Mouse (Mus musculus): ENCODE results near the gene Ppm1m. TPM values are rescaled to one million over a fixed set of nuclear protein-coding genes. Genes with fewer than 3 reads are reported as not detected.

The Ppm1m gene
- 20.2 TPM for polyA plus RNA-seq (2012; fragmentation: generic; extraction: Trizol)

GRCm38 (mm10) chr9:106199535-106200272 is at the start of gene Ppm1m:
Gene Ppm1m, minus strand, starts transcription at chr9:106199746.
- Histone ChIP-seq H3ac (ENCODE audit: control insufficient read depth, insufficient read length) (peak within 1 kb of the TSS; percentile 13), H3K27me3 (ENCODE audit: control insufficient read depth, insufficient read depth, insufficient read length) (no peaks in the 10 kb centered on the region), H3K4me2 (ENCODE audit: low read depth) (peak within 1 kb of the TSS; percentile 78), H3K4me3 (peak within 1 kb of the TSS; percentile 21), H3K79me2 (ENCODE audit: control insufficient read depth, insufficient read depth) (no peaks in the 10 kb centered on the region), H3K36me3 (ENCODE audit: control insufficient read depth, insufficient read depth) (no peaks in the 10 kb centered on the region)
- TF ChIP-seq MAX (IDR thresholded peaks at IDR 0.05; ENCODE audit: low read depth) (no peak), POLR2AphosphoS2 (IDR thresholded peaks at IDR 0.05; ENCODE audit: insufficient read length, low read depth) (no peak), E2F4 (IDR thresholded peaks at IDR 0.05; ENCODE audit: insufficient read depth) (no peak)

DNA sequence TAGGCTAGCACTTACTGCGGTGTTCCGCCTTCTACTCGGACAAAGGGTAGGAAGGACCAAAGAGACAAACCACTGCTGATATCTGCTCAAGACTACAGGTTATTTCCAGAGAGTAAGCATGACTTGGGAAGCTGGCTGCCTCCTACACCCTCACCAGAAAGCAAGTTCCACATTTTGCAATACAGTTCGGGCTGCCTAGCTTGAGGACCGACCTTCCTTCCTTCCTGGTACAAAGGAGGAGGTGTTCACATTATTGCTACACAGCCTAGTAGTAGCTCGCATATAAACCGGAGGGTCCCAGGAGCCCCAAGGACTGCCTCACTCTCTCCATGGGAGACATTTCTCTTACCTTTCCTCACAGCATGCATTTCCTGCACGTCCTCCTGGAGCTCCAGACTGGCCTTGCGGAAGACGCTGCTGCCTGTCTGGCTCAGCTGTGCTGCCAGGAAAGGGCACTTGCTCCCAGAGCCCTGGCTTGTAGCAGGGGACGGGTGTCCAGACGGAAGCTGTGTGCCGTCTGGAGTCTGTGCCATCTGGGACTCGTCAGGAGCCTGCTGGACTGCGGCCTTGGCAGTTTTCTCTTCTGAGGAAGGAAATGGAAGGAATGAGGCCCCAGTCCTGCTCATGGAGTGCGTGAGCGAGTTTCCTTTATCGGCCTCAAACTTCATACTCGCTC is 43.4 kb upstream of the Ppm1m start:
- Histone ChIP-seq H3K4me3 (no peak overlapping the region), H3K79me2 (ENCODE audit: control insufficient read depth, insufficient read depth) (peaks cover 9% of the 10 kb centered on the region), H3K27me3 (ENCODE audit: control insufficient read depth, insufficient read depth, insufficient read length) (no peaks in the 10 kb centered on the region), H3ac (ENCODE audit: control insufficient read depth, insufficient read length) (no peak overlapping the region), H3K4me2 (ENCODE audit: low read depth) (no peak overlapping the region), H3K36me3 (ENCODE audit: control insufficient read depth, insufficient read depth) (peaks cover 10% of the 10 kb centered on the region)
- no peak for TF ChIP-seq REST (IDR thresholded peaks at IDR 0.05; ENCODE audit: insufficient read depth, insufficient read length)
- TF ChIP-seq MYOD1 (IDR thresholded peaks at IDR 0.05; ENCODE audit: control insufficient read depth in 1 of 3, insufficient read length in 2 of 3, low read depth in 2 of 3): no peak
- no peak for TF ChIP-seq POLR2A (IDR thresholded peaks at IDR 0.05; ENCODE audit: insufficient read length, low read depth)
- TF ChIP-seq POLR2AphosphoS2 (IDR thresholded peaks at IDR 0.05; ENCODE audit: insufficient read length, low read depth): no peak
- TF ChIP-seq CEBPB (IDR thresholded peaks at IDR 0.05; ENCODE audit: insufficient read depth, poor library complexity, severe bottlenecking): no peak
- no peak for TF ChIP-seq USF1 (IDR thresholded peaks at IDR 0.05; ENCODE audit: low read depth)
- TF ChIP-seq E2F4 (IDR thresholded peaks at IDR 0.05; ENCODE audit: insufficient read depth): no peak
- TF ChIP-seq MYOG (IDR thresholded peaks at IDR 0.05; ENCODE audit: control insufficient read depth in 1 of 3, insufficient read depth in 1 of 3, insufficient read length in 2 of 3, low read depth in 2 of 3): no peak
- TF ChIP-seq MAX (IDR thresholded peaks at IDR 0.05; ENCODE audit: low read depth): no peak
- no peak for TF ChIP-seq TCF12 (IDR thresholded peaks at IDR 0.05; ENCODE audit: insufficient read depth, poor library complexity, severe bottlenecking)
- no peak for TF ChIP-seq TCF3 (IDR thresholded peaks at IDR 0.05; ENCODE audit: insufficient read length, low read depth)
- no peak for TF ChIP-seq SRF (IDR thresholded peaks at IDR 0.05; ENCODE audit: control insufficient read depth, insufficient read length, low read depth)

- peaks cover under 1% of the 10 kb centered on the region for H3K79me2 ChIP-seq (ENCODE audit: control insufficient read depth, insufficient read depth)
- no peak overlapping the region for H3K4me2 ChIP-seq (ENCODE audit: low read depth)
- no peak overlapping the region for H3ac ChIP-seq (ENCODE audit: control insufficient read depth, insufficient read length)
- no peak overlapping the region for H3K4me3 ChIP-seq
- peaks cover 10% of the 10 kb centered on the region for H3K36me3 ChIP-seq (ENCODE audit: control insufficient read depth, insufficient read depth)
- H3K27me3 ChIP-seq (ENCODE audit: control insufficient read depth, insufficient read depth, insufficient read length): no peaks in the 10 kb centered on the region
- TF ChIP-seq CEBPB (IDR thresholded peaks at IDR 0.05; ENCODE audit: insufficient read depth, poor library complexity, severe bottlenecking) (no peak), MYOD1 (IDR thresholded peaks at IDR 0.05; ENCODE audit: control insufficient read depth in 1 of 3, insufficient read length in 2 of 3, low read depth in 2 of 3) (no peak), POLR2A (IDR thresholded peaks at IDR 0.05; ENCODE audit: insufficient read length, low read depth) (no peak), SRF (IDR thresholded peaks at IDR 0.05; ENCODE audit: control insufficient read depth, insufficient read length, low read depth) (no peak), TCF12 (IDR thresholded peaks at IDR 0.05; ENCODE audit: insufficient read depth, poor library complexity, severe bottlenecking) (no peak), E2F4 (IDR thresholded peaks at IDR 0.05; ENCODE audit: insufficient read depth) (no peak), TCF3 (IDR thresholded peaks at IDR 0.05; ENCODE audit: insufficient read length, low read depth) (no peak), USF1 (IDR thresholded peaks at IDR 0.05; ENCODE audit: low read depth) (no peak), POLR2AphosphoS2 (IDR thresholded peaks at IDR 0.05; ENCODE audit: insufficient read length, low read depth) (no peak), MAX (IDR thresholded peaks at IDR 0.05; ENCODE audit: low read depth) (no peak), REST (IDR thresholded peaks at IDR 0.05; ENCODE audit: insufficient read depth, insufficient read length) (no peak), MYOG (IDR thresholded peaks at IDR 0.05; ENCODE audit: control insufficient read depth in 1 of 3, insufficient read depth in 1 of 3, insufficient read length in 2 of 3, low read depth in 2 of 3) (no peak)
Observed at GRCm38 (mm10) chr9:106241541-106242164, 42.1 kb upstream of the Ppm1m start.

GRCm38 (mm10) chr9:106237878-106238277 is 38.3 kb upstream of the Ppm1m start:
- Histone ChIP-seq H3K36me3 (ENCODE audit: control insufficient read depth, insufficient read depth) (peaks cover 17% of the 10 kb centered on the region), H3ac (ENCODE audit: control insufficient read depth, insufficient read length) (no peak overlapping the region)

More at GRCm38 (mm10) chr9:106237878-106238277, 38.3 kb upstream of the Ppm1m start:
- Histone ChIP-seq H3K79me2 (ENCODE audit: control insufficient read depth, insufficient read depth) (no peaks in the 10 kb centered on the region), H3K4me2 (ENCODE audit: low read depth) (no peak overlapping the region), H3K4me3 (no peak overlapping the region), H3K27me3 (ENCODE audit: control insufficient read depth, insufficient read depth, insufficient read length) (no peaks in the 10 kb centered on the region)
- TF ChIP-seq CEBPB (IDR thresholded peaks at IDR 0.05; ENCODE audit: insufficient read depth, poor library complexity, severe bottlenecking): no peak
- no peak for TF ChIP-seq POLR2AphosphoS2 (IDR thresholded peaks at IDR 0.05; ENCODE audit: insufficient read length, low read depth)
- TF ChIP-seq REST (IDR thresholded peaks at IDR 0.05; ENCODE audit: insufficient read depth, insufficient read length): no peak
- TF ChIP-seq MAX (IDR thresholded peaks at IDR 0.05; ENCODE audit: low read depth): no peak
- no peak for TF ChIP-seq SRF (IDR thresholded peaks at IDR 0.05; ENCODE audit: control insufficient read depth, insufficient read length, low read depth)
- TF ChIP-seq E2F4 (IDR thresholded peaks at IDR 0.05; ENCODE audit: insufficient read depth): no peak
- no peak for TF ChIP-seq TCF3 (IDR thresholded peaks at IDR 0.05; ENCODE audit: insufficient read length, low read depth)
- no peak for TF ChIP-seq MYOD1 (IDR thresholded peaks at IDR 0.05; ENCODE audit: control insufficient read depth in 1 of 3, insufficient read length in 2 of 3, low read depth in 2 of 3)
- TF ChIP-seq TCF12 (IDR thresholded peaks at IDR 0.05; ENCODE audit: insufficient read depth, poor library complexity, severe bottlenecking): no peak
- TF ChIP-seq USF1 (IDR thresholded peaks at IDR 0.05; ENCODE audit: low read depth): no peak
- TF ChIP-seq MYOG (IDR thresholded peaks at IDR 0.05; ENCODE audit: control insufficient read depth in 1 of 3, insufficient read depth in 1 of 3, insufficient read length in 2 of 3, low read depth in 2 of 3): no peak
- no peak for TF ChIP-seq POLR2A (IDR thresholded peaks at IDR 0.05; ENCODE audit: insufficient read length, low read depth)

All from myocyte (in vitro differentiated cells).